Mouse (Mus musculus) limb, embryonic 10.5 days (tissue): ENCODE results near the gene Ttc9. TPM values are rescaled to one million over a fixed set of nuclear protein-coding genes. Genes with fewer than 3 reads are reported as not detected.

Source experiments
- DNase-seq: peaks from one replicate; pipeline ENCODE4 v3.0.0-alpha.2; 2017; ENCODE audit warnings: low spot score
- H3K27ac ChIP-seq: fragments of 300-500 bp; sonication (generic); 2 replicates; pipeline ENCODE4 v1.5.1; 2016; ENCODE audit warnings: mild to moderate bottlenecking
- H3K27me3 ChIP-seq: fragments of 300-500 bp; sonication (generic); 2 replicates; pipeline ENCODE4 v1.6.1; 2016; ENCODE audit warnings: low read depth, mild to moderate bottlenecking; ENCODE audit not compliant: poor library complexity, severe bottlenecking
- H3K36me3 ChIP-seq: fragments of 300-500 bp; sonication (generic); 2 replicates; pipeline ENCODE4 v1.6.1; 2016; ENCODE audit warnings: mild to moderate bottlenecking, moderate library complexity
- H3K4me1 ChIP-seq: fragments of 300-500 bp; sonication (generic); 2 replicates; pipeline ENCODE4 v1.6.1; 2016
- H3K4me3 ChIP-seq: fragments of 300-500 bp; sonication (generic); 2 replicates; pipeline ENCODE4 v1.5.1; 2016; ENCODE audit warnings: mild to moderate bottlenecking, moderate library complexity
- H3K9me3 ChIP-seq: fragments of 300-500 bp; sonication (generic); replicated peaks from 2 replicates; pipeline ENCODE4 v1.6.1; 2016; ENCODE audit warnings: mild to moderate bottlenecking
- WGBS: fragments of 180-500 bp; shearing (Covaris S2); methylation state at CpG from one replicate; pipeline ENCODE4 v1.1.7; 2016; 5-methylcytosine and 5-hydroxymethylcytosine counted together
- polyA plus RNA-seq: library from polyadenylated mRNA; unstranded; fragments of >200 nt; fragmentation: Nextera tagmentation; extraction: Ambion mirVana; gene quantifications from 2 replicates; pipeline ENCODE4 v1.2.1, GENCODE M21; 2016

Ttc9 gene
- polyA plus RNA-seq, result 0.69 and 0.73 TPM in 2 replicates

GRCm38 (mm10) chr12:81630915-81631660, at the start of gene Ttc9:
Gene Ttc9 (plus strand): TSS chr12:81631249.
- Histone ChIP-seq H3K27me3 (peaks cover 82% of the 10 kb centered on the region), H3K27ac (peak within 1 kb of the TSS; percentile 68), H3K9me3 (no peaks in the 10 kb centered on the region), H3K36me3 (no peaks in the 10 kb centered on the region), H3K4me3 (peak within 1 kb of the TSS; percentile 66), H3K4me1 (peaks cover 17% of the 10 kb centered on the region)
- WGBS, result under 1% methylated on average over 78 of the region's 82 CpGs
- peak; percentile 63 for DNase-seq

- 4% methylated on average over 36 of the region's 36 CpGs for WGBS
Observed at GRCm38 (mm10) chr12:81594902-81595671, 36.0 kb upstream of the Ttc9 start, which contains the start of gene Med6. Gene Med6 (minus strand): TSS chr12:81595008.

GRCm38 (mm10) chr12:81596547-81597262, 34.3 kb upstream of the Ttc9 start:
- H3K27ac ChIP-seq, result no peak overlapping the region
- DNase-seq, result no peak
- 80% methylated on average over 8 of the region's 8 CpGs for WGBS
- H3K9me3 ChIP-seq, result no peaks in the 10 kb centered on the region
- no peaks in the 10 kb centered on the region for H3K27me3 ChIP-seq
- H3K4me3 ChIP-seq, result no peak overlapping the region
- H3K4me1 ChIP-seq, result peaks cover 10% of the 10 kb centered on the region
- H3K36me3 ChIP-seq, result no peaks in the 10 kb centered on the region

More at GRCm38 (mm10) chr12:81594902-81595671, 36.0 kb upstream of the Ttc9 start, which contains the start of gene Med6:
- H3K27me3 ChIP-seq, result no peaks in the 10 kb centered on the region
- H3K9me3 ChIP-seq, result no peaks in the 10 kb centered on the region
- H3K27ac ChIP-seq, result peak within 1 kb of the TSS; percentile 85
- peak within 1 kb of the TSS; percentile 85 for H3K4me3 ChIP-seq
- peak; percentile 95 for DNase-seq
- peaks cover 9% of the 10 kb centered on the region for H3K36me3 ChIP-seq
- H3K4me1 ChIP-seq, result peaks cover 10% of the 10 kb centered on the region

GRCm38 (mm10) chr12:81604995-81605784, 25.9 kb upstream of the Ttc9 start:
- 62% methylated on average over 5 of the region's 5 CpGs for WGBS
- no peaks in the 10 kb centered on the region for H3K27me3 ChIP-seq
- H3K9me3 ChIP-seq, result no peaks in the 10 kb centered on the region
- H3K27ac ChIP-seq, result no peak overlapping the region
- DNase-seq, result no peak
- no peaks in the 10 kb centered on the region for H3K36me3 ChIP-seq
- H3K4me1 ChIP-seq, result no peaks in the 10 kb centered on the region
- H3K4me3 ChIP-seq, result no peak overlapping the region

- no peak for DNase-seq
- H3K36me3 ChIP-seq, result no peaks in the 10 kb centered on the region
- H3K4me1 ChIP-seq, result no peaks in the 10 kb centered on the region
- no peak overlapping the region for H3K4me3 ChIP-seq
- no peaks in the 10 kb centered on the region for H3K27me3 ChIP-seq
- H3K9me3 ChIP-seq, result no peaks in the 10 kb centered on the region
- no peak overlapping the region for H3K27ac ChIP-seq
Observed at GRCm38 (mm10) chr12:81609445-81609844, 21.6 kb upstream of the Ttc9 start.

- H3K4me3 ChIP-seq, result no peak overlapping the region
- H3K9me3 ChIP-seq, result no peaks in the 10 kb centered on the region
- H3K4me1 ChIP-seq, result no peaks in the 10 kb centered on the region
- H3K36me3 ChIP-seq, result no peaks in the 10 kb centered on the region
- 88% methylated on average over 6 of the region's 6 CpGs for WGBS
- H3K27me3 ChIP-seq, result no peaks in the 10 kb centered on the region
- no peak for DNase-seq
- H3K27ac ChIP-seq, result no peak overlapping the region
Observed at GRCm38 (mm10) chr12:81615807-81616206, 15.2 kb upstream of the Ttc9 start.

- Histone ChIP-seq H3K9me3 (no peaks in the 10 kb centered on the region), H3K4me3 (no peak overlapping the region)
- 75% methylated on average over 7 of the region's 7 CpGs for WGBS
Observed at GRCm38 (mm10) chr12:81616980-81617379, 14.1 kb upstream of the Ttc9 start.

GRCm38 (mm10) chr12:81619302-81619701, 11.7 kb upstream of the Ttc9 start:
- 29% methylated on average over 5 of the region's 5 CpGs for WGBS
- Histone ChIP-seq H3K27me3 (0 out of 2 replicates have a peak, but pooled peaks cover 1% of the 10 kb centered on the region), H3K36me3 (no peaks in the 10 kb centered on the region), H3K4me1 (no peaks in the 10 kb centered on the region), H3K9me3 (no peaks in the 10 kb centered on the region), H3K27ac (no peak overlapping the region), H3K4me3 (no peak overlapping the region)
- peak; percentile 74 for DNase-seq

More at GRCm38 (mm10) chr12:81616980-81617379, 14.1 kb upstream of the Ttc9 start:
- no peak overlapping the region for H3K27ac ChIP-seq
- DNase-seq, result no peak
- no peaks in the 10 kb centered on the region for H3K4me1 ChIP-seq
- no peaks in the 10 kb centered on the region for H3K27me3 ChIP-seq
- no peaks in the 10 kb centered on the region for H3K36me3 ChIP-seq

GRCm38 (mm10) chr12:81623377-81623776, 7.7 kb upstream of the Ttc9 start:
- no peaks in the 10 kb centered on the region for H3K9me3 ChIP-seq
- 71% methylated on average over 4 of the region's 4 CpGs for WGBS
- H3K27ac ChIP-seq, result no peak overlapping the region
- no peak for DNase-seq
- H3K36me3 ChIP-seq, result no peaks in the 10 kb centered on the region
- H3K4me1 ChIP-seq, result no peaks in the 10 kb centered on the region
- peaks cover 37% of the 10 kb centered on the region for H3K27me3 ChIP-seq
- H3K4me3 ChIP-seq, result no peak overlapping the region

- Histone ChIP-seq H3K4me1 (peaks cover 10% of the 10 kb centered on the region), H3K27me3 (peaks cover 66% of the 10 kb centered on the region), H3K9me3 (no peaks in the 10 kb centered on the region), H3K4me3 (no peak overlapping the region), H3K27ac (no peak overlapping the region), H3K36me3 (no peaks in the 10 kb centered on the region)
- no peak for DNase-seq
- 80% methylated on average over 12 of the region's 12 CpGs for WGBS
Observed at GRCm38 (mm10) chr12:81626226-81626861, 4.7 kb upstream of the Ttc9 start.

GRCm38 (mm10) chr12:81627426-81627825, 3.6 kb upstream of the Ttc9 start:
- no peak overlapping the region for H3K27ac ChIP-seq
- H3K4me1 ChIP-seq, result peaks cover 17% of the 10 kb centered on the region
- H3K4me3 ChIP-seq, result no peak overlapping the region
- no peak for DNase-seq
- WGBS, result 85% methylated on average over 6 of the region's 6 CpGs
- H3K27me3 ChIP-seq, result peaks cover 77% of the 10 kb centered on the region
- H3K9me3 ChIP-seq, result no peaks in the 10 kb centered on the region
- H3K36me3 ChIP-seq, result no peaks in the 10 kb centered on the region

- Histone ChIP-seq H3K27me3 (peaks cover 84% of the 10 kb centered on the region), H3K4me1 (peaks cover 17% of the 10 kb centered on the region), H3K9me3 (no peaks in the 10 kb centered on the region), H3K4me3 (no peak overlapping the region), H3K36me3 (no peaks in the 10 kb centered on the region), H3K27ac (no peak overlapping the region)
- WGBS, result 90% methylated on average over 4 of the region's 4 CpGs
- DNase-seq, result no peak
Observed at GRCm38 (mm10) chr12:81628091-81628490, 3.0 kb upstream of the Ttc9 start.
